Mouse (Mus musculus) lung, adult 2 months (tissue): ENCODE results near the gene Man2a1.

Experiments
- CTCF ChIP-seq: fragments of 200-500 bp; IDR thresholded peaks from 2 replicates; pipeline ENCODE4 v1.5.1; 2011; ENCODE audit warnings: mild to moderate bottlenecking, low read length, control low read depth; ENCODE audit not compliant: insufficient read depth
- POLR2A ChIP-seq: fragments of 200-500 bp; IDR thresholded peaks from 2 replicates; pipeline ENCODE4 v1.6.1; 2011; ENCODE audit warnings: low read depth, mild to moderate bottlenecking, control low read depth, low read length, borderline replicate concordance; ENCODE audit errors: extremely low read depth

DNA sequence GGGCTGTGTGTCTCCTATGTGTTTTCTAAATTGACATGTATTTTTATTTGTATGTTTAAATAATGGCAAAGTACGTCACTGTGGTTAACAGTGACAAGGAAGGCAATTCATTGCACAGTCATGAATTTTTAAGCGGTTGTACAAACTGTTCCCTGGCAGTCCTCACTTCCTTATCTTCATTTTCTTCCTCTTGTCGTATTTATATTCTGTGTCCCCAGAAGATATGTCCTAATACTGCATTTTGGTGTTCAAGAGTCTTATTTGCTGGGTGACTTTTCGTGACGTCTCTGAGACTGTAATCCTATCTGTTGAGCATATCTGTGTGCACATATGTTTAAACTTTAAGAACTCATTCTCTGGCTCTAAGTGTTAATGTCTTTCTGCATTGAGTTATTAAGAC, 120.6 kb downstream of the Man2a1 start:
- TF ChIP-seq CTCF (no peak), POLR2A (no peak)
